Comparison of ENCODE assay signal across 7 mouse cellular contexts in the genomic region with DNA sequence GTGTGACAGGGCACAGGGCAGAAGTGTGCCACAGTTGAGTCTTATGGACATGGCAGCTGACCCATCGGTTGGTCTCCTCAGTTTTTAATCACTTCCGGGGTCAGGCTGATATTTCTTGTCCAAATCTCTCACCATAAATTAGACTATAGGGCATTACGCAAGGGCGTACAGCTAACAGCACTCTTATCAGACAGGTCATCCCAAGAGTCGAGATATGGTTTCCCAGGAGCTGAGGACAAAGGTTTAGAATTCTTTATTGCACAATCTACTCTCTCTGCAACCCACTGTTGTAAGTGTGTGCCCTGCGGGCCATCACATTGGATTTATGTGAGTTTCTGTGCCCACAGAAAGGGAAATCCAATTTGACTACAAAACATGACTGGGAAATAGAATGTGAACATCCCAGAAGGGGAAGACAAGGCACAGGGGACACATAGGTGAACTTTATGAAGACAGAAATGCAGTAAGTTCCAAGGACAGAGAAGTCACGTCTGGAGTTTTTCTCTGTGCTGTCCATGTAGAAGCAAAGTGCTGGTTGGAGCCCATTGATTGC. TPM values are rescaled to one million over a fixed set of nuclear protein-coding genes. Genes with fewer than 3 reads are reported as not detected.
DNase-seq lines count a peak whose midpoint lies in the region; ATAC-seq and TF ChIP-seq lines count a peak whose summit lies in the region.

No protein-coding gene starts in this region.

- WGBS in liver, adult 2 months, result 12% methylated on average over 7 of the region's 7 CpGs
- WGBS in intestine, embryonic 15.5 days, result 46% methylated on average over 7 of the region's 7 CpGs

- H3K79me2 ChIP-seq in liver, adult 2 months (ENCODE audit: control insufficient read depth, insufficient read depth, low read length), result no peaks in the 10 kb centered on the region

- ATAC-seq in intestine, embryonic 15.5 days, result peak; percentile 91

- H3K9me3 ChIP-seq in intestine, embryonic 15.5 days, result no peaks in the 10 kb centered on the region

- H3K27ac ChIP-seq in liver, adult 2 months (replicated peaks; ENCODE audit: insufficient read depth, low read depth, low read length), result peak overlapping the region; percentile 86
- H3K27ac ChIP-seq in cortical plate, adult 2 months (ENCODE audit: insufficient read depth, low read length), result no peak overlapping the region
- peak overlapping the region; percentile 85 for H3K27ac ChIP-seq in intestine, embryonic 15.5 days

- TF ChIP-seq CTCF in liver, adult 2 months (IDR thresholded peaks at IDR 0.05; ENCODE audit: low read depth, low read length), result no peak
- no peak for TF ChIP-seq CTCF in cortical plate, adult 2 months (IDR thresholded peaks at IDR 0.05; ENCODE audit: extremely low read depth, insufficient read depth, low read length)

- H3K36me3 ChIP-seq in liver, adult 2 months (ENCODE audit: control insufficient read depth, insufficient read depth, low read length), result no peaks in the 10 kb centered on the region
- H3K36me3 ChIP-seq in intestine, embryonic 15.5 days, result no peaks in the 10 kb centered on the region

- H3K27me3 ChIP-seq in liver, adult 2 months (ENCODE audit: control insufficient read depth, insufficient read depth, low read length), result no peaks in the 10 kb centered on the region
- no peaks in the 10 kb centered on the region for H3K27me3 ChIP-seq in intestine, embryonic 15.5 days (replicated peaks)

- H3K4me3 ChIP-seq in liver, adult 2 months (ENCODE audit: insufficient read depth, low read depth, low read length), result no peak overlapping the region
- peak overlapping the region; percentile 24; the same call in 1 of the 2 replicates for H3K4me3 ChIP-seq in cortical plate, adult 2 months (ENCODE audit: insufficient read depth, low read length)
- no peak overlapping the region for H3K4me3 ChIP-seq in intestine, embryonic 15.5 days (replicated peaks)

- peak; percentile 97 for DNase-seq in liver, adult 2 months (ENCODE audit: extremely low read depth, low read depth, low spot score)
- DNase-seq in liver, result no peak
- DNase-seq in naive thymus-derived CD4-positive, alpha-beta T cell, adult 2 months (ENCODE audit: low read depth), result peak; percentile 15
- DNase-seq in cerebellum, postnatal 36 days, result no peak
- DNase-seq in gastrocnemius, postnatal 10 days, result no peak

- H3K4me1 ChIP-seq in liver, adult 2 months (ENCODE audit: control insufficient read depth, insufficient read depth, low read length), result peaks cover 20% of the 10 kb centered on the region
- H3K4me1 ChIP-seq in cortical plate, adult 2 months (ENCODE audit: control insufficient read depth, insufficient read depth, low read length), result no peaks in the 10 kb centered on the region; the same call in 1 of the 2 replicates
- peaks cover 10% of the 10 kb centered on the region for H3K4me1 ChIP-seq in intestine, embryonic 15.5 days (replicated peaks)

- peak overlapping the region; percentile 32; the same call in 1 of the 2 replicates for H3K9ac ChIP-seq in liver, adult 2 months (ENCODE audit: low read depth, low read length)
- H3K9ac ChIP-seq in intestine, embryonic 15.5 days, result no peak overlapping the region

- H3K4me2 ChIP-seq in intestine, embryonic 15.5 days (replicated peaks), result peak overlapping the region; percentile 67

- no peak for TF ChIP-seq POLR2A in liver, adult 2 months (IDR thresholded peaks at IDR 0.05; ENCODE audit: extremely low read depth, insufficient read depth, low read length)
- no peak for TF ChIP-seq POLR2A in cortical plate, adult 2 months (IDR thresholded peaks at IDR 0.05; ENCODE audit: extremely low read depth, insufficient read depth, low read length)

RNA-seq across cellular contexts. Expression of gene Sod1, which starts 23.8 kb away (rescaled TPM):
- 1,217 and 1,360 TPM in 2 replicates for total RNA-seq in liver, adult 2 months (2014; rRNA removed)
- polyA plus RNA-seq in liver, adult 2 months (2012; rRNA removed), result 1,719 and 1,927 TPM in 2 replicates
- polyA plus RNA-seq in cortical plate, adult 2 months (2012; rRNA removed), result 758 and 779 TPM in 2 replicates
- 1,265 and 1,398 TPM in 2 replicates for polyA plus RNA-seq in intestine, embryonic 15.5 days (2015; fragmentation: Nextera tagmentation; extraction: Ambion mirVana)
- 100 to 1,000 TPM; 299 to 300 TPM for total RNA-seq in gastrocnemius, postnatal 10 days (2021)

RNA-seq across cellular contexts. Expression of gene Tiam1, which starts 53.2 kb away (rescaled TPM):
- total RNA-seq in liver, adult 2 months (2014; rRNA removed), result 0.65 and 1.2 TPM in 2 replicates
- 0.27 and 1.1 TPM in 2 replicates for polyA plus RNA-seq in liver, adult 2 months (2012; rRNA removed)
- polyA plus RNA-seq in cortical plate, adult 2 months (2012; rRNA removed), result 28.7 and 29.1 TPM in 2 replicates
- polyA plus RNA-seq in intestine, embryonic 15.5 days (2015; fragmentation: Nextera tagmentation; extraction: Ambion mirVana), result 12.3 and 12.4 TPM in 2 replicates
- total RNA-seq in gastrocnemius, postnatal 10 days (2021), result 10 to 100 TPM in 1 of 2 experiments, 1 to 10 TPM in 1; 9.7 to 11.0 TPM

Comparison
In these comparisons a context has a peak if more than half of its experiments do, and no peak if none do; other contexts are left out.
1. DNase-seq: peak in liver, adult 2 months (single experiment) and naive thymus-derived CD4-positive, alpha-beta T cell, adult 2 months (single experiment); none in liver (single experiment), cerebellum, postnatal 36 days (0 of 2) and gastrocnemius, postnatal 10 days (single experiment).